Mouse (Mus musculus) lung, postnatal 0 days (tissue): ENCODE measurements around the gene Ogdh.

Source experiments
- CTCF ChIP-seq: IDR thresholded peaks from 2 replicates; pipeline ENCODE4 v1.5.1; 2016; ENCODE audit warnings: antibody characterized with exemption, mild to moderate bottlenecking
- EP300 ChIP-seq: IDR thresholded peaks from 2 replicates; pipeline ENCODE4 v1.6.1; 2016; ENCODE audit warnings: antibody characterized with exemption, mild to moderate bottlenecking, control low read depth

GRCm38 (mm10) chr11:6335321-6335720 is 43.9 kb downstream of the Ogdh start:
- TF ChIP-seq CTCF (no peak), EP300 (no peak)
